Mouse (Mus musculus) duodenum, adult 2 months (tissue): ENCODE data around the gene Gngt1. TPM values are rescaled to one million over a fixed set of nuclear protein-coding genes. Genes with fewer than 3 reads are reported as not detected.

Experiments used
- polyA plus RNA-seq: library from polyadenylated mRNA; depleted of rRNA; stranded (reverse); fragments of >200 nt; gene quantifications from 2 replicates; pipeline ENCODE4 v1.2.3, GENCODE M21; 2012; ENCODE audit warnings: low replicate concordance; rRNA removed

Gngt1 gene
- not detected in 2 replicates for polyA plus RNA-seq

GRCm38 (mm10) chr6:3993492-3993891, at the start of gene Gngt1:
Gene Gngt1 (plus strand): TSS chr6:3993792.

GRCm38 (mm10) chr6:3988750-3989149, 4.8 kb upstream of the Gngt1 start, which contains the start of gene Tfpi2:
Gene Tfpi2 (minus strand): TSS chr6:3988919.

DNA sequence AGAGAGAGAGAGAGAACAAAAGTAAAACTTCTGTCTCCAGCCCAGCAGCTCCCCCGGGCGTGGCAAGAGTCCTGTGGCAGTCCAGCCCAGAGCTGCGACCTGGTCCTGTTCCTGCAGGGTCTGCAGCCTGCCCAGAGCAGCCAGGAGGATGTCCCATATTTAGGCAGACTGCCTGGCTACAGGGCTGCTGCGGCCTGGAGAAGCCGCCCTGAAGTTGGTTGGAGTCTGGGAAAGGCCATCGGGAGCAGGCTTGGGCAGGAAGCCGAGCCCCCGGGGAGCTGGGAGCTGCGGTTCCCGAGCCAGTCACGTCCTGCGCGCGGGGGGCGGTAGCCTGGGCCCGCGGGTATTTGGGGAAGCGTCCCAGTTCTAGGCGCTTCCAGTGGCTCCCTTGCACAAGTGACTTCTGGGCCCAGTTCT, 10.3 kb downstream of the Gngt1 start, which contains the start of gene Gng11:
Gng11 (plus strand) TSS at position 15 of the 417 bp plus-strand sequence.

Other genes with a start within 250 kb of the Gngt1 start
- gene Calcr, start 229.1 kb upstream of the Gngt1 start, polyA plus RNA-seq = not detected in 2 replicates
- 0.24 and 0.57 TPM in 2 replicates for gene Tfpi2, start 4.9 kb upstream of the Gngt1 start, polyA plus RNA-seq
- gene Gng11, start 10.1 kb downstream of the Gngt1 start, polyA plus RNA-seq = 4.9 and 9.6 TPM in 2 replicates
- gene Bet1, start 93.2 kb downstream of the Gngt1 start, polyA plus RNA-seq = 15.0 and 18.3 TPM in 2 replicates